Mouse (Mus musculus) olfactory bulb, adult 2 months (tissue): Measurements from ENCODE around the gene Gucd1. TPM values are rescaled to one million over a fixed set of nuclear protein-coding genes. Genes with fewer than 3 reads are reported as not detected.

Source experiments
- H3K27ac ChIP-seq: fragments of 200-500 bp; 2 replicates; pipeline ENCODE4 v1.5.1; 2012; ENCODE audit warnings: low read depth, low read length; ENCODE audit not compliant: insufficient read depth
- H3K4me1 ChIP-seq: fragments of 200-500 bp; 2 replicates; pipeline ENCODE4 v1.6.1; 2012; ENCODE audit warnings: low read length; ENCODE audit not compliant: control insufficient read depth, insufficient read depth
- H3K4me3 ChIP-seq: fragments of 200-500 bp; 2 replicates; pipeline ENCODE4 v1.5.1; 2012; ENCODE audit warnings: mild to moderate bottlenecking, low read depth, low read length, moderate library complexity; ENCODE audit not compliant: insufficient read depth
- CTCF ChIP-seq: fragments of 200-500 bp; IDR thresholded peaks from 2 replicates; pipeline ENCODE4 v1.5.1; 2012; ENCODE audit warnings: low read depth, mild to moderate bottlenecking, low read length, moderate library complexity; ENCODE audit not compliant: insufficient read depth
- POLR2A ChIP-seq: fragments of 200-500 bp; IDR thresholded peaks from 2 replicates; pipeline ENCODE4 v1.6.1; 2012; ENCODE audit warnings: mild to moderate bottlenecking, low read depth, low read length, moderate library complexity; ENCODE audit not compliant: insufficient read depth
- WGBS: fragments of 180-500 bp; shearing (Covaris S2); methylation state at CpG from one replicate; pipeline ENCODE4 v1.1.7; 2018; 5-methylcytosine and 5-hydroxymethylcytosine counted together
- polyA plus RNA-seq: library from polyadenylated mRNA; stranded (reverse); fragments of >200 nt; gene quantifications from 2 replicates; pipeline ENCODE4 v1.2.4, GENCODE M21; 2012; ENCODE audit warnings: low replicate concordance; ENCODE audit not compliant: missing spikeins, insufficient read depth, insufficient read length

Gene Gucd1
- polyA plus RNA-seq, 1 experiment: not detected

DNA sequence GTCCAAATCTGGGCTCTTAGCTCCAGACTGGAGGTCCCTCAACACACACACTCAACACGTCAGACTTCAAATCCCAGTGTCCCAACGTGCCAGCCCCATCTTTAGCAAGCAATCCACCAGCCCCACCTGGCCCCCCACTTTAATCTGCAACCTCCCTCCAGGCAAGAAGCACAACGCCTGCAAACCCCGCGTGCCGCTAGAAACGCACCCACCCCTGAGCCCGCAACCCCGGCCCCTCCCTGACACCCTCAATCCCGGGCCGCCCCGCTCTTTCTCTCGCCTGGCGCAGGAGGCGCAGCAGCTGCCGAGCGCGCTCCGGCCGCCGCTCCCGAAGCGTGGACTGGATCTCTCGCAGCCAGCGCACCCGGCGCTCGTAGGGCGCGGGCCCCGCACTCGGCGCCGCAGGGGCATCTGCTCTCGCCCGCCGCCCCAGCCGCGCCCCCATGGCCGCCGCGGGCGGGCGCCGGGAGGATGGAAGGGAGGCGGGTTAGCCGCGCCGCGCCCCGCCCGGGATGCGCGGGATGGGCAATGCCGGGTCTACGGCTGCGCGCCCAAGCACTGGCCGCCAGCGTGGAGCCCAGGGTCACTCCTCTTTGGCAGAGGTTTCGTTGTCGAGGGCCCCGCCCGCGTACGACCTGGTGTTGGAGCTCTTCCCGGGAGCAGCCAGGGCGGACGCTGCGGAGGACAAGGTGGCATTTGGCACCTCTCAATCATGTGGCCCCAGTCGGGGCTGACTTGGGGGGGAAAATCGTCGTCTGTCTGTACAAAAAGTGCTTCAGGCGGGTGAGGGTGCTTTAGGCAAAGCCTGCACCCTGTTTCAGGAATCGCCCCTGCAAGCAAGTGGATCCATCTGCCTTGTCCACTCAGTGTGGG lies 42.1 kb upstream of the Gucd1 start, which contains the start of gene Lrrc75b:
Gene Lrrc75b, minus strand, starts transcription at position 655 of the 873 bp plus-strand sequence.
- 1% methylated on average over 75 of the region's 75 CpGs for WGBS
- peak within 1 kb of the TSS; percentile 59 for H3K4me3 ChIP-seq
- peaks cover 14% of the 10 kb centered on the region for H3K4me1 ChIP-seq
- no peak within 1 kb of the TSS for H3K27ac ChIP-seq
- TF ChIP-seq CTCF (no peak), POLR2A (no peak)

DNA sequence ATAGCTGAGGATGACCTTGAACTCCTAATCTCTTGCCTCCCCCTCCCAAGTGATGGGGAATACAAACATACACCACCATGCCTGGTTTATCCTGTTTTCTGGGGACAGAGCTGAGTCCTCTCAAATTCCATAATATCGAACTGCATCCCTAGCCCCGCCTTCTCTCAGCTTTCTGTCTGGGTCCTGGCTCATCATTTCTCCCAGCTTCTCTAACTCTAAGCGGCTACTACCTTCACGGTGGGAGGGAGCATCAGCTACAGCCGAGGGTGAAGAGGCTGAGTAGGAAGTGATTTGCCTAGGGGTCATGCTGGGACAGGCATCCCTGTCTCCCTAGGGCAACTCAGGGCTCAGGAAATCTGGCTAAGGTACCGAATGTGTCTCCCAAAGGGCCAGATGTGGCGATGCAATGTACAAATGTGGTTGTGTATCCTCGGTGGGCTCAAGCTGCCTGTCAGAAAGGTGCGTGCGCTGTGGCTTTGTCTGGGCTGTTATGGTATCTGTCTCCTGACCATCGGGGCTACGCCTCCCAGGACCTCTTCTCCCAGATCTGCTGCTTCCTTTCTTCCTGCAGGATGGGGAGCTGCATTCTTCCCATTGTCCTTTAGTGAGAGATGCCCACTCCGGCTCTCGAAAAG lies 41.4 kb upstream of the Gucd1 start:
- 14% methylated on average over 14 of the region's 14 CpGs for WGBS
- TF ChIP-seq POLR2A: no peak
- no peak overlapping the region for H3K27ac ChIP-seq
- H3K4me1 ChIP-seq: peaks cover 14% of the 10 kb centered on the region
- H3K4me3 ChIP-seq: peak overlapping the region; percentile 59

DNA sequence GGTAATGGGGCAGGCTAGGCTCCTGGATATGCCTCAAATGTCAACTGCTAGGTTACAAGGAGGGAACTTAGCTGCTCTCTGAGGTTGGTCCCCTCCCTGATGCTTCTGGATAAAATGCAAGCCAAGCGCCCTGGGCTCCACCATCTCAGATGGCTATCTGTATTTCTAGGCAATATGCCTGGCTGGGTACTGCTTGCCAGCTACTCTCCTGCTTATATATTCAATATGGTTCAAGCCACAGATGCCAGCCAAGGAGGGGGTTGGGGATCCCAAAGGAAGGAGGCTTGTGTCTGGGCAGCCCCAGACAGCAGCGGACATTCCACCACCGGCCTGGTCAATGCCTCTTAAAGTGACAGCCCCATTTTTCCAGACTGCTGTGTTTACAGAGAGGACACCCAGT lies 40.7 kb upstream of the Gucd1 start:
- no peak for TF ChIP-seq CTCF
- no peak for TF ChIP-seq POLR2A
- H3K4me3 ChIP-seq: no peak overlapping the region
- no peak overlapping the region for H3K27ac ChIP-seq
- WGBS: 49% methylated on average over 3 of the region's 3 CpGs
- peaks cover 20% of the 10 kb centered on the region for H3K4me1 ChIP-seq

DNA sequence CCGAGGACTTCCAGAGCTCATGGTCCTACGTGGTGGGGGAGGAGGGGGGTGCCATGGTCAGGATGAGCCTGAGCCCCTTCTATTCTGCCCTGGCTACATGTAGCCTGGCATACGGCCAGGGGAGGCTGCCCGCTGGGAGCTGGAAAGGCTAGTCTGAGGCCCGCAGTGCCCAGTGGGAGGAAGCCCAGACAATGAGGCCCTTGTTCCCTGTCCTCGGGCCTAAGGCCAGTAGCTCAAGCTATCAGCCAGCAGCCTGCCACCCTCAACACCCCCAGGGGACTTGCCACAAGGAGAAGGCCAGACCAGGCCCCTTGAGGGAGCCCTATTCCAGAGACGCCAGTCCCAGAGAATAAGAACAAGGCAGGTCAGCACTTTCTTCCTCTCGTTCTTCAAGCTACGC lies 38.3 kb upstream of the Gucd1 start:
- WGBS: 54% methylated on average over 9 of the region's 9 CpGs
- Histone ChIP-seq H3K4me1 (peaks cover 22% of the 10 kb centered on the region), H3K4me3 (no peak overlapping the region), H3K27ac (peak overlapping the region; percentile 24; the same call in 1 of the 2 replicates)
- no peak for TF ChIP-seq CTCF
- TF ChIP-seq POLR2A: no peak

DNA sequence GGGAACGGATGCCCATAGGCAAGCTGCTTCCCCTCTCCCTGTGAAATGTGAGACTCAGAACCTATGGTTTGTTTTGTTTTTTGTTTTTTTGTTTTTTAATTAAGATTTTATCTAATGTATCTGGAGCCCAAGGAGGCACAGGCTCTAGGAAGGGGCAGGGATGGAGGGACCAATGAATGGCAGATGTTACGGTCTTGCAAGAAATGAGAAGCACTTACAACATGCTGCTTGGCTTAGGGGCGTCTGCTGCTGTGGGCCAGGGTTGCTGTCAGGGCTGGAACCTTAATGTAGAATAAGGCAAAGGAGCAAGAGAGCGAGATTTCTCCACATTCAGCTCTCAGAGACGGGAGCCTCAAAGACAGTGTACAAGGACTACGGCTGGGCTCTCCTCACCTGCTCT lies 37.8 kb upstream of the Gucd1 start:
- 79% methylated on average over 6 of the region's 6 CpGs for WGBS
- H3K4me3 ChIP-seq: no peak overlapping the region
- peaks cover 21% of the 10 kb centered on the region for H3K4me1 ChIP-seq
- peak overlapping the region; percentile 24; the same call in 1 of the 2 replicates for H3K27ac ChIP-seq
- no peak for TF ChIP-seq POLR2A
- TF ChIP-seq CTCF: no peak

DNA sequence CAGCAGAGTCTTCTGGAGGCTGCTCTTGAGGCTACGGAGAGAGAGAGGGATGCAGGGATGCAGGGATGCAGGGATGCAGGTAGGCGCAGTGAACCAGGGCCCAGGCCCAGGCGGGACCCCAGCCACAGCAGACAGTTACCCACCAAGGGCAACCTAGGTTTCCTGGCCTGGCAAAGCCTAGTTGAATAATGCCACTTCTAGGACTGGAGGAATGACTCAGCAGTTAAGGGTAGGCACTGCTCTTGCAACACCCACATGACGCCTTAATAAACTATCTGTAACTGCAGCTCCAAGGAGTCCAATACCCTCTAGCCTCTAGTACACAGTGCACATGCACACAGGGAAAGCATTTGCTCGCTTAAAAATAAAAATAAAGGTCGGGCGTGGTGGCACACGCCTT lies 36.3 kb upstream of the Gucd1 start:
- Histone ChIP-seq H3K4me1 (peaks cover 10% of the 10 kb centered on the region; the same call in 1 of the 2 replicates), H3K27ac (no peak overlapping the region), H3K4me3 (no peak overlapping the region)
- 76% methylated on average over 8 of the region's 8 CpGs for WGBS
- TF ChIP-seq POLR2A: no peak
- TF ChIP-seq CTCF: no peak

DNA sequence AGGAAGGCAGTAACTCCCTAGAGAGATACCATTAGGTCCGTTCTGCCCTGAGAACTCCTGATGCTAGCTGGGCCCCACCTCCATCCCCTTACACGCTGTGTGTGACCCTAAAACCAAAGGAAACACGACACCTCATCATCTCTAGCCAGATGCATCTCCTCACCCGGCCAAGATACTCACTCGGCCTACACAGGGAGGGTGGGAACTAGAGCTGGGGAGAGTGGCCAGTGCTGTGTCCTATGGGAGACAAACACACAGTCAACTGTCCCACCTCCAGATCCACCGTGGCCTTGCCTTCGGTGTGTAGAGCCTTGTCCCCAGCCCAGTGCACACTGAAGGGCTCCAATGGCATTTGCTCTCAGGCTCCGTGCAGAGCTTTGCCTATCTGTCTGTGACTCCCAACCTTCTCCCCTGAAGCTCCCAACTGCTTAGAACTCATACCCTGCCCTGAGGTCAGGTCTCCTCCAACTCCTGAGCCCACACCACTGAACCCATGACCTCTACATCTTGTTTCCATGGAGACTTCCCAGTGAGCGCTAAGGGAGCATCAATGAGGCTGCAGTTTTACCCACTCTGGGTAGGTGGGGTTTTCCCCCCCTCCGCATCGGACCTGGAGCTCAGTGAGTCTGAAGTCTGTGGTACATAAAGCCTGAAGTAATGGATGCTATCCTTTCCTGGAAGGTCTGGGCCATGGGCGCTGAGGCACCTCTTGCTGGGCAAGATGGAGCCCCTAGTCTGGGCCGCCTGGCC lies 35.1 kb upstream of the Gucd1 start:
- Histone ChIP-seq H3K4me3 (no peak overlapping the region), H3K4me1 (peaks cover 13% of the 10 kb centered on the region), H3K27ac (no peak overlapping the region)
- no peak for TF ChIP-seq POLR2A
- TF ChIP-seq CTCF: no peak
- 88% methylated on average over 13 of the region's 13 CpGs for WGBS

DNA sequence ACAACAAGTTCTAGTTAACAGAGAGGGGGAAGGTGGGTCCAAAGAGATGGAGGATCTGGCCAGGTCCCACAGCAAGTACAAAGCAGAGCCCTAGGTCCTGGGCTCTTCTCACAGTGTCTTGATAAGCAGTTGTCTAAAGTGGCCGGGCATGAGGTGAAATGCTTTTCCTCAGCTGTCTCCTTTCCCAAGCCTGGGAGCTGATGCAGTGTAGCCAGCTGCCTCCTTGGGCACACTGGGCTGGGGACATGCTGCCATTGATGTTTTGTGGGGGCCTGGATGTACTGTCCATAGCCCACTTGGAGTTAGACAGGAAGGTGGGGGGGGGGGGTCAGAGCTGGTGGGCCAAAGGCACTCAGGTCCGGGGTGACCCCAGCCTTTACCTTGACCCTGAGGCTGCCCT lies 34.3 kb upstream of the Gucd1 start:
- Histone ChIP-seq H3K27ac (no peak overlapping the region), H3K4me1 (peaks cover 14% of the 10 kb centered on the region), H3K4me3 (no peak overlapping the region)
- TF ChIP-seq CTCF (no peak), POLR2A (no peak)
- WGBS: 90% methylated on average over 2 of the region's 2 CpGs

DNA sequence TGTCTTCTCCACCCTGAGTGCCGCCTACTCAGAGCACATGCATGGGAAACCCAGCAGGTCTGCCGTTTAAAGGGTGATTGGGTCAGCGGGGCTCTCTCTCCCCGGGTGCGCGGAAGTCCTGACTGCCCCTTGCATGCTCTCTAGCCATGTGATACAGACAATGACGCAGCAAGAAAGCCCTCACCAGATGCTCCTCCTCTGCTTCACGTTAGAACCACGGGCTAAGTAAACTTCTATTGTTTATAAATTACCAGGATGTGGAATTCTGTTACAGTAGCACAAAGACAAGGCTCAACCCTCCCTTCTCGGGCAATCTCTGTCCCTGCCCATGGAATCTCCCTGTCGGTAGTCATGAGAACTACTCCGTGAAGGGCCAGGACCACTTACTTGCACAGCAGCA lies 33.4 kb upstream of the Gucd1 start:
- Histone ChIP-seq H3K27ac (no peak overlapping the region), H3K4me3 (no peak overlapping the region), H3K4me1 (peaks cover 14% of the 10 kb centered on the region)
- WGBS: 46% methylated on average over 12 of the region's 12 CpGs
- TF ChIP-seq POLR2A (no peak), CTCF (no peak)
